Mouse (Mus musculus) embryonic facial prominence, embryonic 11.5 days (tissue): Measurements from ENCODE around the gene Ctnnbip1. TPM values are rescaled to one million over a fixed set of nuclear protein-coding genes. Genes with fewer than 3 reads are reported as not detected.

Experiments
- ATAC-seq: fragments of 200-750 bp; cut with Nextera tagmentation; replicated peaks from 2 replicates; pipeline ENCODE4 v1.8.0; 2017; ENCODE audit warnings: low read depth; ENCODE audit not compliant: insufficient number of reproducible peaks, low FRiP score, low TSS enrichment
- DNase-seq: peaks from one replicate; pipeline ENCODE4 v3.0.0-alpha.2; 2015; ENCODE audit warnings: low spot score
- H3K27ac ChIP-seq: fragments of 300-500 bp; sonication (generic); replicated peaks from 2 replicates; pipeline ENCODE4 v1.5.1; 2014; ENCODE audit warnings: mild to moderate bottlenecking, low read depth, low read length, control low read depth
- H3K27me3 ChIP-seq: fragments of 300-500 bp; sonication (generic); 2 replicates; pipeline ENCODE4 v1.6.1; 2014; ENCODE audit warnings: mild to moderate bottlenecking, low read length, moderate library complexity, mixed read lengths; ENCODE audit not compliant: control insufficient read depth, insufficient read depth
- H3K36me3 ChIP-seq: fragments of 300-500 bp; sonication (generic); replicated peaks from 2 replicates; pipeline ENCODE4 v1.6.1; 2014; ENCODE audit warnings: low read depth, mild to moderate bottlenecking, low read length, moderate library complexity, mixed read lengths; ENCODE audit not compliant: control insufficient read depth, insufficient read depth
- H3K4me1 ChIP-seq: fragments of 300-500 bp; sonication (generic); 2 replicates; pipeline ENCODE4 v1.6.1; 2014; ENCODE audit warnings: low read length, mixed read lengths; ENCODE audit not compliant: control insufficient read depth, insufficient read depth
- H3K4me2 ChIP-seq: fragments of 300-500 bp; sonication (generic); 2 replicates; pipeline ENCODE4 v1.6.1; 2014; ENCODE audit warnings: low read depth, mild to moderate bottlenecking, control low read depth, low read length, moderate library complexity
- H3K4me3 ChIP-seq: fragments of 300-500 bp; sonication (generic); 2 replicates; pipeline ENCODE4 v1.5.1; 2014; ENCODE audit warnings: low read depth, low read length, control low read depth
- H3K9ac ChIP-seq: fragments of 300-500 bp; sonication (generic); replicated peaks from 2 replicates; pipeline ENCODE4 v1.6.1; 2014; ENCODE audit warnings: mild to moderate bottlenecking, control low read depth, low read length
- H3K9me3 ChIP-seq: fragments of 300-500 bp; sonication (generic); replicated peaks from 2 replicates; pipeline ENCODE4 v1.6.1; 2016; ENCODE audit warnings: mild to moderate bottlenecking, low read length, inconsistent platforms, mixed read lengths; ENCODE audit not compliant: control insufficient read depth
- WGBS: fragments of 180-500 bp; shearing (Covaris S2); extraction: QIAGEN DNeasy Blood & Tissue Kit; methylation state at CpG from one replicate; pipeline ENCODE4 v1.1.7; 2014; 5-methylcytosine and 5-hydroxymethylcytosine counted together
- polyA plus RNA-seq: library from polyadenylated mRNA; unstranded; fragments of >200 nt; fragmentation: Nextera tagmentation; extraction: Ambion mirVana; gene quantifications from 2 replicates; pipeline ENCODE4 v1.2.1, GENCODE M21; 2014

The Ctnnbip1 gene
- polyA plus RNA-seq, 1 experiment from 2014 or later = 68.8 TPM

DNA sequence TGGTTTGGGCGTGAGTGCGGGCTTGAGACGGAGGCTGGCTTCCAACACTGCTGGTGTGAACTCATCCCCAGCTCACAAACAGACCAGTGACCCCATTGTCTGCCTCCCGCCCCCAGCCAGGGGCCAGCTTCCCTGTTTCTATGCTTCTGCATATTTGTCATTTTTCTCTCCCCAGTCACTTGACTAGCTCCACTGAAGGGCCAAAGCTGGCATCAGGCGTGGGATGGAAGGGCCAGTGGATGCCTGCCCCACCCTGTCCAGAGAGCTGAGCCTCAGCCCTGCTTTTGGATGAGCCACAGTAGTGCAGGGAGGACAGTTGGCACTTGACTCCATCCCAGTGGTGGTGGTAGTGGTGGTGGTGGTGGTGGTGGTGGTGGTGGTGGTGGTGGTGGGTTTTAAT lies 39.9 kb downstream of the Ctnnbip1 start:
- Histone ChIP-seq H3K9me3 (no peaks in the 10 kb centered on the region), H3K4me1 (0 out of 2 replicates have a peak, but pooled peaks cover 3% of the 10 kb centered on the region), H3K9ac (no peak overlapping the region), H3K4me3 (no peak overlapping the region), H3K36me3 (no peaks in the 10 kb centered on the region), H3K27me3 (no peaks in the 10 kb centered on the region; the same call in 1 of the 2 replicates), H3K4me2 (no peak overlapping the region), H3K27ac (no peak overlapping the region)
- DNase-seq = no peak
- ATAC-seq = no peak
- WGBS = 87% methylated on average over 5 of the region's 5 CpGs

DNA sequence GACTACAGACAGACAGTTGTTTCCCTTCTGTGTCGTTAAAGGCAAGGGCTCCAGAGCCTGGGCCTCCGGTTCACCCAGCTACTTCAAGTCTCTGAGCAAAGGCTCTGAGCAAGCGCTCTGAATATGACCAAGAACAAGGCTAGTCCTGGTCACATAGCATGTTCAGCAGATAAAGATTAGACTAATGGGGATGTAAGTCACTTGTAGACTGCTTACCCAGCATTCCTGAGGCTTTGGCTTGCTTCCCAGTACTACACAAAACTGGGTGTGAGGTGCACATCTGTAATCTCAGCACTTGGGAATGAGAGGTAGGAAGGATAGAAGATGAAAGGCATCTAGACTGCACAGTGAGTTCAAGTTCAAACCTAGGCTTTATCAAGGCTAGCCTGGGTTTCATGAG lies 40.4 kb downstream of the Ctnnbip1 start:
- H3K4me1 ChIP-seq = 0 out of 2 replicates have a peak, but pooled peaks cover 4% of the 10 kb centered on the region
- WGBS = 89% methylated on average over 3 of the region's 3 CpGs
- no peak overlapping the region for H3K4me3 ChIP-seq
- ATAC-seq = no peak
- H3K27ac ChIP-seq = no peak overlapping the region
- no peak overlapping the region for H3K9ac ChIP-seq
- H3K36me3 ChIP-seq = no peaks in the 10 kb centered on the region
- H3K9me3 ChIP-seq = no peaks in the 10 kb centered on the region
- DNase-seq = no peak
- no peaks in the 10 kb centered on the region; the same call in 1 of the 2 replicates for H3K27me3 ChIP-seq
- H3K4me2 ChIP-seq = no peak overlapping the region

DNA sequence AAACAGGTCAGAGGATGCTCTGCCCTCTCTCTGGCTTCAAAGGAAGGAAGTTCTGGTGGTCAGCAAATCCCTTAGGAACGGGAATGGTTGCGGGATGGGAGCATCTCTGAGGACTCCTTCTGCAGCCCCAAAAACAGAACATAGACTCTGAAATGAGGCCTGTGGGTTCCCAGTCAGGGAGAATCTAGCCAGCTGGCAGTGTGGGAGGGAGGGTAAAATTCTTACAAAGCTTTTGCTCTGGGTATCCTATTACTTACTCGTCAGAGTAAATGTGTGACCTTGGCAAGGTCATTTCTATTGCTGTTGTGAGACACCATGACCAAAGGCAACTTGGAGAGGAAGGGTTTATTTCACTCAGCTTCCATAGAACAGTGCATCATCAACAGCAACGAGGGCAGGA lies 43.4 kb downstream of the Ctnnbip1 start:
- Histone ChIP-seq H3K9ac (no peak overlapping the region), H3K4me2 (no peak overlapping the region), H3K4me3 (no peak overlapping the region), H3K4me1 (0 out of 2 replicates have a peak, but pooled peaks cover 4% of the 10 kb centered on the region), H3K9me3 (no peaks in the 10 kb centered on the region), H3K27me3 (no peaks in the 10 kb centered on the region; the same call in 1 of the 2 replicates), H3K27ac (no peak overlapping the region), H3K36me3 (no peaks in the 10 kb centered on the region)
- DNase-seq (no peak), ATAC-seq (no peak)
- WGBS = 83% methylated on average over 4 of the region's 4 CpGs

DNA sequence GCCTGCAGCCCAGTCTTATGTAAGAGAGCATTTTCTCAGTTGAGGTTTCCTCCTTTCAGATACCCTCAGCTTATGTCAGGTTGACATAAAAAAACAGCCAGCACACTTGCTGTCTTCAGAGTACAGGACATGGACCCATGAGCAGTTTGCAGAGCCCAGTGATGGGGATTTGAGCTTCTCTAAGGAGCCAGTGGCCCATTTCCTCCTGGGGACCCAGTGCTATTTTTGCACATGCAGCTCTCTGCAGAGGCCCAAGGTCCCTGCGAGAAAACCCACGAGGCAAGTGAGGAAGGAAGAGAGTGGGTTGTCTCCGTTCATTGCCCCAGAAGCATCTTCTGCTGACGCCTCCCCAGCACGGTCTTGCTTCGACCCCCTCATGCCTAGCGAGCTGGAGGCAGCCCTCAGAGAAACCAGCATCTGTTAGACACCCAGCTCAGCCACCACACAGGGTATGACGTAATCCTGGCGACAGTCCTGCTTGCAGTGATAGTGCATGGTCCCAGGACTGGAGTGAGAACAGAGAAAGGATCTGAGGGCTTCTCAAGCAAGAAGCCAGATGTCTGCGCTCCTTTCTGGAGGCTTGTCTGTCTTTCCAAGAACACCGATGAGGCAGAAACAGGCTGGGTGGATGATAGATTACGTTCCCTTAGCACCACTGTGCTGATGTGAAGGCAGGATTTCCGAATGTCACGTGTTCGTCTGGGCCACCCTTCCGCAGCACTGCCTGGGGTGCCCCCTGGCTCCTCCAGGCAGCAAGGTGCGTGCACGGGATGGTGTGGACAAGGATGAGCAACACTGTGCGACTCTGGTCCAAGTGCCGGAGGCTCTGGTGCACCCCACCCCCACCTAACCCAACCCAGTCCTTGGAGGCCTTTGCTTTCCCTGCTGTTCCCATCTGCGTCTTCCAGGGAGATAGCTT lies 44.2 kb downstream of the Ctnnbip1 start:
- ATAC-seq = no peak
- Histone ChIP-seq H3K4me2 (no peak overlapping the region), H3K4me1 (0 out of 2 replicates have a peak, but pooled peaks cover 4% of the 10 kb centered on the region), H3K4me3 (no peak overlapping the region), H3K27ac (no peak overlapping the region), H3K36me3 (no peaks in the 10 kb centered on the region), H3K9me3 (no peaks in the 10 kb centered on the region), H3K9ac (no peak overlapping the region), H3K27me3 (no peaks in the 10 kb centered on the region; the same call in 1 of the 2 replicates)
- no peak for DNase-seq
- WGBS = 65% methylated on average over 21 of the region's 21 CpGs

DNA sequence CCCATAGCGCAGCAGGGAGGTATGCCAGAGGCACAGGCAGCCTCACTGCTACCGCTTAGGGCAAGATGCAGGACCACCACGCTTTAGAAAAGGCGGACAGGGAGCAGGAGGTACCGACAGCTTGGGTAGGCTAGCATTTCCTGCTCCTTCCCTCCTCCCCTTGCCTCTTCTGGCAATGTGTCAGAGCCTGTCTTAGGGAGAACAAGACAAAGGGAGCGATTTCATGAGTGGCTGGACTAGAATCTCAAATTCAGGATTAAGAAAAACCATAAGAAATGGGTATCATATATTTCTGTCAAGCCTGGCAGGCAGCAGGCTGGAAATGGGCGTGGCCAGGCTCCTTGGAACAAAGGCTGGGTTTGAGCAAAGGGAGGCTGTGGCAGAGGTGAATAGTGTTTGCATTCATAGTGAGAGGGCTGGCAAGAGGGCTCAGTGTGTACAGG lies 44.9 kb downstream of the Ctnnbip1 start:
- DNase-seq (peak; percentile 15), ATAC-seq (no peak)
- Histone ChIP-seq H3K4me2 (no peak overlapping the region), H3K4me3 (no peak overlapping the region), H3K9ac (no peak overlapping the region), H3K27me3 (no peaks in the 10 kb centered on the region; the same call in 1 of the 2 replicates), H3K9me3 (no peaks in the 10 kb centered on the region), H3K36me3 (no peaks in the 10 kb centered on the region), H3K27ac (no peak overlapping the region), H3K4me1 (0 out of 2 replicates have a peak, but pooled peaks cover 4% of the 10 kb centered on the region)
- 42% methylated on average over 7 of the region's 7 CpGs for WGBS

DNA sequence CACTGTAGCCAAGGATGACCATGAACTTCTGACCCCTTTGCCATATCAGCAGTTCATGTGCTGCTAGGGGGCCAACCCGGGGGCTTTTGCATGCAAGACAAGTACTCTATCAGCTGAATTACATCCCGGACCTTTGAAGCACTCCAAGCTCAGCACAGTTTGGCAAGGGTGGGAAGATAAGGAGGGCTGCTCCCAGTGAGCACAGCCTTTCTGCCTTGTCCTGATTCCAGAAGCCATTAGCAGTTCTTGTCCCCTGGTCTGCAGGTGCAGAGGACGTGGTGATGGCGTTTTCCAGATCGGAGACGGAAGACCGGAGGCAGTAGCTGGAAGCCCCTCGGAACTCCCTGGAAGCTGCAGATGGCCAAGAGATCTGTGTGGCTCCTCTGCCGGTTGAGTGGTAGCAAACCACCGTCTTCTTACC lies 45.9 kb downstream of the Ctnnbip1 start:
- DNase-seq (no peak), ATAC-seq (no peak)
- Histone ChIP-seq H3K4me1 (0 out of 2 replicates have a peak, but pooled peaks cover 4% of the 10 kb centered on the region), H3K27ac (no peak overlapping the region), H3K9ac (no peak overlapping the region), H3K36me3 (no peaks in the 10 kb centered on the region), H3K9me3 (no peaks in the 10 kb centered on the region), H3K4me3 (no peak overlapping the region), H3K4me2 (no peak overlapping the region), H3K27me3 (no peaks in the 10 kb centered on the region; the same call in 1 of the 2 replicates)
- 84% methylated on average over 10 of the region's 10 CpGs for WGBS

DNA sequence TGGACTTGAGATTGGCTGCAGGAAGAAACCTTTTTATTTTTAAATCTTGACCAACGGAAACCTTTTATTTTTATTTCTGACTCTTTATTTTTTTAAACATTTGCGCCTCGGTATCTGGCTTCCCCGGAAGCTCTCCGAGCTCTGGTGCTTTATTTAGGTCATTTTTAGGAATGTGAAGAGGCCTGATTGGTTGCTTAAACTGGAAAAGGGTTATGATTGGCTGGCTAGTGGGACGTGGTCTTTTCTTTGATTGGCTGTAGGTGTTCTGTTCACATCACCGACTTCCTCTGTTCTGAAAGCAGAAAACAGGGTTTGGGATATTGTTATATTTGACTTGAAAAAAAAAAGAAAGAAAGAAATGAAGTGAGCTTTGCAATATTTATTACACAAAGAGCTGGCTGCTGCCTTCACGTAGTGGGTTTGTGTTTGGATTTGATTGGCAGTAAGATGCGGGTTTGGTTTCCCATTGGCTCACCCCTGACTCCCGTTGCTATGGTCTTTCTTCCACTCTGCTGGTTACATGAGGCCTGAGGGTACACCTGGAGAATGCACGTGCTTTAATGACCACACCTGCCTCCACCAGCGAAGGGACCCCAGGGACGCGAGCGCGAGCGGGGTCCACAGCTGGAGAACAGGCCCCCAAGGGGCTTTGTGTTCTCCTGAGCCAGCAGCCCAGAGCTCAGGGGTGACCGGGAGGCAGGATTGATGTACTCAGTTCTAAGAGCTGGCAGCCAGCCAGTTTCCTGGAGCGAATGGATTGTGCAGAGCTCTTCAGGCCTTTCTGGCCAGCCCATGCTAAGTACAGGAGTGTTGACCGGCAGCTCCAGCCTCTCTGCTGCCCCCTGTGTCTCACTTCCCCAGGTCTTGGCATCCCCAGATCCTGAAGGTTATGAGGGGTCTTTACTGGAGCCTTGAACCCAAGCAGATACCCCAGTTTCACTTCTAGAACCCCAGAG lies 46.7 kb downstream of the Ctnnbip1 start:
- WGBS = 74% methylated on average over 20 of the region's 20 CpGs
- Histone ChIP-seq H3K27ac (no peak overlapping the region), H3K9ac (no peak overlapping the region), H3K4me3 (no peak overlapping the region), H3K4me1 (0 out of 2 replicates have a peak, but pooled peaks cover 4% of the 10 kb centered on the region), H3K9me3 (no peaks in the 10 kb centered on the region), H3K36me3 (no peaks in the 10 kb centered on the region), H3K27me3 (no peaks in the 10 kb centered on the region; the same call in 1 of the 2 replicates), H3K4me2 (no peak overlapping the region)
- ATAC-seq (peak; percentile 32; the same call in 1 of the 2 replicates), DNase-seq (peak; percentile 33)
